Mouse (Mus musculus): Measurements from ENCODE around the gene Ntrk1.

Ntrk1 gene

DNA sequence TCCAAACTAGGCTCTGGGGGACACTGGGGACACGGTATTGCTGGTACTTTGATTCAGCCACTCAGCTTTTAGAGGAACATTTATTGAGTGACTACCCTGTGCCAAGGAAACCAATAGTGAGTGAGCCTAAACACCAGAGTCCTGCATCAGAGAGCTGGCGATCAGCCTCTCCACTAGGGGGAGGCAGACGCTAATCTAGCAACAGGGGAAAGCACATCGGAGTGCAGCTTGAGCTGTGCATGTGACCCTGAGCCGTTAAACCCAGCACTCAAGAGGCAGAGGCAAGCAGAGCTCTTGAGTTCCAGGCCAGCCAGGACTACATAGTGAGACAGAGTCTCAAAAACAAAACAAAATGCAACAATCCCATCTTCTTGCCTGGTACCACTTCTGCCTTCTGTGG, 45.9 kb downstream of the Ntrk1 start:
- DNase-seq = no peak

DNA sequence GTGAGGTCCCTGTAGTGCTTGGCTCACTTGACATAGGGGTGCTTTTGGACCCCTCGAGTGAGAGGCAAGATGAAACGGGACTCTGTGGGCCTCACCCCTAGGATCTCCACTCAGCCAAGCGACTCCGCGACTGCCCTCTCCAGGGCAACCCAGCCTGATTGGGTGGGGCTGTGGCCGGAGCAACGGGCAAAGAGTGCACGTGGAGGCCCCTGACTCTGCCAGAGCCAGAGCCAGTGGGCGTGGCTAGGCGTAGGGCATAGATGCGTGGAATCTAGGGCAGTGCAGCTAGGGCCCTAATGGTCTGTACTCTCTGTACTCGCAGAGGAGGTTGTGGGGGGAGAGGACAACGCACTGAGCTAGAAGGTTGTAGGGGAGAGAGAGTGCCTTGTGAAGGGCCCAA, 46.5 kb downstream of the Ntrk1 start, which contains the start of gene Lrrc71:
Gene Lrrc71, minus strand, starts transcription at position 195 of the 400 bp plus-strand sequence.
- no peak for DNase-seq

DNA sequence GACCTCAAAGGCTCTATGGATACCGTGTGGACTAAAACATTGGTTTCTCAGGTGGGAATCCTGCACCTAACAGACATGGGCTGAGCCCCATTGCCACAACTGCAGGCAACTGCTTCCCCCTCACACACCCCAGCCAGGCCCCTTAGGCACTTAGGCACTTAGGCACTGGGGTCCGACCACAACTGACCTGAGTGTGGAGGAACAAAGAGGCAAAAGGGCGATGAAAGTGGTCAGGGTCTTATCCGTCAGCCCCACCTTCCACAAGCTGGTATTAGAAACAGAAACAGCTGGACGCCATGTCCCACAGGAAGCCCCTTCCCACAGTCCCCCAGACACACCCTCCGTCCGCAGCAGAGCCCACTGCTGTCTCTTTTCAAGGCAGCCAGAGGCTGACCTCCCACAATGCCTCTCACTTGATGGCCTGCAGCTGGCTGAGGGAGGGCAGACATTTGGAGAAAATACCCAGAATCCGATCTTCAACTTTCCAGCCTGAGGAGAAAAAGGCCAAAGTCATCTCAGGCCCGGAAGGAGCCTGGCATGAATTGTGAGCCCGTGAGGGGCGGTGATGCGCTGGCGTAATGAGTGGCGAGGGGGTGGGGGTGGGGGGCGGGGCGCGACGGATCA, 49.8 kb downstream of the Ntrk1 start:
- no peak for DNase-seq

DNA sequence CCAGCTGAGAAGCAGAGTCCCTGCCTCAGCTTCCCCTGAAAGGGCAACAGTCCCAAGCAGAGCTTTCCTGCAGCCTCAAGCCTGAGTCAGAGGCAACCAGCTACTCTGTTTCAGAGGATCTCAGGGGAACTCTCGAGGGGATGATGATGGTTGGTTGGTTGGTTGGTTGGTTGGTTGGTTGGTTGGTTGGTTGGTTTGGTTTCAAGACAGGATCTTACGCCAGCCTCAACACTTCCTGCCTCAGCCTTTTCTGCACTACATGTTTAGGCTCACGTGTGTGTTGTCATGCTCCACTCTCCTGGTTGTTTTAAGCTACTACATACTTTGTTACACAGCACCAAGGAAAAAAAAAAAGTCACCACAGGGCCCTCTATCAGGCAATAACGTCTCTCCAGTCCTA, 51.0 kb downstream of the Ntrk1 start:
- DNase-seq = no peak

DNA sequence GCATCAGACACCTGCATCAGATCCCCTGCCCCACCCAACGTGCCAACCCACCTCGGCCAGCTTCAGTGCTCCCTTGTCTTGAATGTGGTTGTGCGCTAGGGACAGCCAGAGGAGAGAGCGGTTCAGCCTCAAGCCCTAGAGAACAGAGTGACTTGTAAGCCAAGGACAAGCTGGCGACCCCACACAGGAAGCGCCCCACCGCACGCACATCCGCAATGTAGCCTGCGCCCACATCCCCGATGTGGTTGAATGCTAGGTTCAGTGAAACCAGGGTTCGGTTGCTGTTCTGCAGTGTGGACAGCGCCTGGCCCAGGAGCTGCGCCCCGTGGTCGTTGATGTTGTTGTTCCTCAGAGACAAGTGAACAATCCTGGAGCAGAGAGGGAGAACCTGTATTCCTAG, 52.2 kb downstream of the Ntrk1 start:
- no peak for DNase-seq

DNA sequence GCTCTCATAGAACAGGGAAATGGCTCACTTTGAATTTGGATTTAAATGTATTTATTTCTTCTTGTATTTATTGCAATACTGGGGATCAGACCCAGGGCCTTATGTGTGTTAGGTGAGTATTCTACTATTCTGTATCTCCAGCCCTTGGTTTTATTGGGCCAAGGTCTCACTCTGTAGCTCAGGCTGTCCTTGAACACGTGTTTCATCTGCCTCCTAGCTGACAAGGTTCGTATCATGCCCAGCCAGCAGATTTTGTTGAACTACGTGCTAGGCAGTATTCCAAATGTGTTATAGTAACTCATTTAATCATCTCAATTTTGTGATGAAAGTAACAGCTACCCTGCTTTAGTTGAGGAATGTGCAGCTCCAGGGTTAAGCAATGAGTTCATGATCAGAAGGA, 52.9 kb downstream of the Ntrk1 start:
- no peak for DNase-seq

DNA sequence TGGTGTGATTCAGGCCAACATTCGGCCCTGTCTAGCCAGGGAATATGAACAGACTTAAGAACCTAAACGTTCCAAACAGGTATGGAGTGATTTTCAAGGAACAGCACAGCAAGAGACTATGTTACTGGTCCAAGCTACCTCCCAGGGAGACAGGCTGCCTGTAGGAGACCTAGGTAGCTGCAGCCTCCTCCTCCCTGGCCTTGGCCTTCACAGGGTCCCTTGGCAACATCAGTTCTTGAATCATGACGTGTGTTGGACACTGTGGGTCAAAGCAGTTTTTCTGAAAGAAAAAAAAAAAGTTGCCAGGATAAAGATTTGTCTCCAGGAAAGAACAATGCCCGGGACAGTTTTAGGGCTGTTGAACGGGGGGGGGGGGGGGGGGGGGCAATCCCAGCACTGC, 56.1 kb downstream of the Ntrk1 start:
- DNase-seq = no peak

DNA sequence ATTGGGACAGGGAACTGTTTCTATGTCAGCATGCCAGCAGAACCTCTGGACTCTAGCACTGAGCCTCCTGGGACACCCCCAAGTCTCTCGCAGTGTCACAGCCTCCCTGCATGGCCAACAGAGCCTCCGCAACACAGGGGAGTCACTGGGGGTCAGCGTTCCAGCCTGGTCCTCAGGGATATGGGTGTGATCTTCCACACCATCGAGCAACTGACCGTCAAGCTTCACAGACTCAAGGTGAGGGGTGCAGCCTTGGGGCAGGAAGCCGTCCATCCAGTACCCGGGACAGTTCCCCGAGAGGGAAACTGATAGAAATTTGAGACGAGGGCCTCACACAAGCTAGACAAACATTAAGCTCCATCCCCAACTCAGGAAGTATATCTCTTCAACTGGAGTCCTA, 59.6 kb downstream of the Ntrk1 start:
- no peak for DNase-seq

DNA sequence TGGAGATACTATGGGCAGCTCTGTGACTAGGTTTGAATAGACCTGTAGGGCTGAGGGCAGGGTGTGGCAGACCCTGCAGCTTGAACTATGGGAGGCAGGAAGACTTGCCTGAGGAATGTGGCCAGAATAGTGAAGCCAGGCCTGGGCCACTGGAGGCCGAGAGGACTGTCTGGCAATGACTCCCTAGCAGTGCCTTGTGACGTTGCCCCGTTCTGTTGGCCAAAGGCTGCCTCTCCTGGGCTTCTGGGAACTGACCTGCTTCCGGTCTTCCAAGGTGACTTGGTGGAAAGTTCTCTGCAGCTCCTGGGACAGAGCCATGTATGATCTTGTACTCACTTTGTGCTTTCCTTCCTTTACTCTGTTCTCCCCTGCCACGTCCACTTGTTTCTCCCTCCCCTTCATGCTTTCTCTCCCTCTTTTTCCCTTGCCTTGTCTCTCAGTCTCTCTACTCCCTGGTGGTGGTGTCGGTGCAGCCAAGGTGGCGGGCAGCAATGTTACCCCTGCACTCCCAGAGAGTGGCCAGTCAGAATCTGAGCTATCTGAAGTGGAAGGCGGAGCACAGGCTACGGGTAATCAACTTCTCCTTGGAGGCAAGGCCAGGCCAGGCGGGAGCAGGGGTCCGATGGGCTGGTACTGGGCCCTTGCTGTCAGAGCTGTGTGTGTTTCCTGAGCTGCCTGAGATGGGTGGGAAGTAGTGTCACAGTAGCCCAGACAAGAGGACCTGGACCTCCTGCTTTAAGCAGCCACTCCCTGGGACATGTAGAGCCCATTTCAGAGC, 60.8 kb downstream of the Ntrk1 start:
- DNase-seq = no peak

DNA sequence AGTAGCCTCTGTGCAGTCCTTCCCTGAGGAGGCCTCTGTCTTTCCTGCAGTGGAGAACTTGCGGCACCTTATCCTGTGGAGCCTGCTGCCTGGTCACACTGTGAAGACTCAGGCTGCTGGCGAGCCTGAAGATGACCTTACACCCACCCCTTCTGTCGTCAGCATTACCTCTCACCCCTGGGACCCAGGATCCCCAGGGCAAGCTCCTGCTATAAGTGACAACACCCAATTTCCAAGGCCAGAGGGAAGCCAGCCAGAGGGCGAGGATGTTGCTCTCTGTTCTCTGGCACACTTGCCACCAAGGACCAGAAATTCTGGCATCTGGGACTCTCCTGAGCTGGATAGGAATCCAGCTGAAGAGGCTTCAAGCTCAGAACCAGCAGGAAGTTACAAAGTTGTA, 61.9 kb downstream of the Ntrk1 start:
- no peak for DNase-seq

DNA sequence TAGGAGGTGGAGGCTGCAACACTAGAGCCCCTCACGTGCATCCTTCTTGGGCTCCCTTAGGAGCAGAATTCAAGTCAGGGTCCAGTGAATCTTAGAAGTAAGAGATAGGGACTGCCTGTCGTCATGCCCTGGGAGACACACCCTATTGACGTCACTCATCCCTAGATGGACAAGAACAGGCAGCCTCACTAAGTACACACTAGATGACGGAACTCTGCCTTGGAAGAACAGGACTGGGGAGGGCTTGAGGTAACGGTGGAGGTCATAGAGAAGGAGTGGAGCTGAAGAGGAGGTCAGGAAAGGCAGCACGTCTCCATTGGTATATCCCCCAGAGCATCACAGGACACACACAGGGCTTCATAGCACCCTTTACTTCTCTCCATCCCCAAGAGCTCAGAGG, 66.3 kb downstream of the Ntrk1 start:
- no peak for DNase-seq
